26 mouse cellular contexts compared by ENCODE assay signal in genomic region chr11:88367501-88367900, GRCm38 (mm10).
DNase-seq lines count a peak whose midpoint lies in the region; ATAC-seq and TF ChIP-seq lines count a peak whose summit lies in the region.
"Had no signal": no experiment of that assay in that cellular context is flagged by ENCODE, and none has a peak within 500 bp of the region (broad histone marks: within the 10 kb centered on the region; RNA-seq: fewer than 3 reads in every experiment).

No protein-coding gene starts in this region.

- TF ChIP-seq CTCF in lung, adult 2 months (IDR thresholded peaks at IDR 0.05; ENCODE audit: insufficient read depth, low read length), result no peak

- TF ChIP-seq POLR2A in lung, adult 2 months (IDR thresholded peaks at IDR 0.05; ENCODE audit: borderline replicate concordance, extremely low read depth, low read depth, low read length), result no peak

- no peak for ATAC-seq in midbrain, embryonic 16.5 days
- ATAC-seq in liver, embryonic 13.5 days (ENCODE audit: low read depth), result peak; percentile 87
- ATAC-seq in megakaryocyte-erythroid progenitor cell, adult 5-6 weeks (replicated peaks; ENCODE audit: low FRiP score, low TSS enrichment, poor library complexity, severe bottlenecking), result peak; percentile 82
- ATAC-seq: CD4-positive, CD25-positive, alpha-beta regulatory T cell, adult 4 months; forebrain, embryonic 15.5 days; midbrain, embryonic 13.5 days had no signal

- DNase-seq in midbrain, embryonic 10.5 days (ENCODE audit: low spot score), result no peak
- peak; percentile 13 for DNase-seq in c-Kit-positive CD71-positive TER-119-positive erythroid progenitor cells, embryonic 14.5 days (ENCODE audit: low spot score)
- DNase-seq in liver, embryonic 13.5 days, result peak; percentile 46
- DNase-seq in gastrocnemius, adult 8-10 months (ENCODE audit: low spot score in 2 of 2), result no peak
- no peak for DNase-seq in lung, adult 2 months
- DNase-seq: adrenal gland, adult 2 months; cerebellum, adult 8-10 months; cerebellum, postnatal 36 days; gastrocnemius, postnatal 25 days; heart, adult 18-20 months; heart, postnatal 14 days; kidney, adult 2 months; kidney, postnatal 10 days; layer of hippocampus, postnatal 36 days; lung, postnatal 4 days; right cerebral cortex, postnatal 14 days had no signal

- H3K27me3 ChIP-seq in midbrain, embryonic 10.5 days (ENCODE audit: low read depth, poor library complexity, severe bottlenecking), result no peaks in the 10 kb centered on the region
- no peaks in the 10 kb centered on the region for H3K27me3 ChIP-seq in midbrain, embryonic 16.5 days (ENCODE audit: control insufficient read depth, insufficient read depth, low read depth, low read length)
- H3K27me3 ChIP-seq in liver, embryonic 13.5 days, result no peaks in the 10 kb centered on the region
- H3K27me3 ChIP-seq: forebrain, embryonic 15.5 days; heart, embryonic 13.5 days; hindbrain, embryonic 15.5 days; limb, embryonic 13.5 days; lung, embryonic 15.5 days; midbrain, embryonic 13.5 days had no signal

- H3K9me3 ChIP-seq in midbrain, embryonic 10.5 days (replicated peaks), result no peaks in the 10 kb centered on the region
- H3K9me3 ChIP-seq in midbrain, embryonic 16.5 days (replicated peaks; ENCODE audit: control insufficient read depth, low read length, poor library complexity, severe bottlenecking), result no peaks in the 10 kb centered on the region
- no peaks in the 10 kb centered on the region for H3K9me3 ChIP-seq in liver, embryonic 13.5 days (replicated peaks)
- H3K9me3 ChIP-seq: forebrain, embryonic 15.5 days; heart, embryonic 13.5 days; hindbrain, embryonic 15.5 days; limb, embryonic 13.5 days; lung, embryonic 15.5 days; midbrain, embryonic 13.5 days had no signal

- H3K36me3 ChIP-seq in midbrain, embryonic 10.5 days, result peaks cover 91% of the 10 kb centered on the region
- no peaks in the 10 kb centered on the region for H3K36me3 ChIP-seq in midbrain, embryonic 16.5 days (ENCODE audit: control insufficient read depth, insufficient read depth, low read length)
- H3K36me3 ChIP-seq in liver, embryonic 13.5 days, result 0 out of 2 replicates have a peak, but pooled peaks cover 3% of the 10 kb centered on the region
- H3K36me3 ChIP-seq: hindbrain, embryonic 15.5 days had no signal

- no peak overlapping the region for H3K4me2 ChIP-seq in midbrain, embryonic 16.5 days (ENCODE audit: low read length)
- H3K4me2 ChIP-seq in liver, embryonic 13.5 days, result no peak overlapping the region; the same call in 1 of the 2 replicates
- H3K4me2 ChIP-seq: forebrain, embryonic 15.5 days; heart, embryonic 13.5 days; hindbrain, embryonic 15.5 days; limb, embryonic 13.5 days; lung, embryonic 15.5 days; midbrain, embryonic 13.5 days had no signal

- H3K4me3 ChIP-seq in midbrain, embryonic 10.5 days, result no peak overlapping the region
- no peak overlapping the region for H3K4me3 ChIP-seq in midbrain, embryonic 16.5 days (ENCODE audit: low read depth, low read length)
- H3K4me3 ChIP-seq in liver, embryonic 13.5 days (replicated peaks), result no peak overlapping the region
- H3K4me3 ChIP-seq in lung, adult 2 months (replicated peaks; ENCODE audit: extremely low read depth, low read depth, low read length), result no peak overlapping the region
- H3K4me3 ChIP-seq: forebrain, embryonic 15.5 days; heart, embryonic 13.5 days; hindbrain, embryonic 15.5 days; limb, embryonic 13.5 days; lung, embryonic 15.5 days; midbrain, embryonic 13.5 days had no signal

- 89% methylated on average over 4 of the region's 4 CpGs for WGBS in midbrain, embryonic 10.5 days
- 77% methylated on average over 4 of the region's 4 CpGs for WGBS in midbrain, embryonic 16.5 days
- 19% methylated on average over 4 of the region's 4 CpGs for WGBS in liver, embryonic 13.5 days (ENCODE audit: insufficient replicate concordance)
- WGBS in lung, adult 2 months, result 81% methylated on average over 4 of the region's 4 CpGs

- H3K4me1 ChIP-seq in midbrain, embryonic 10.5 days, result peaks cover 26% of the 10 kb centered on the region
- H3K4me1 ChIP-seq in midbrain, embryonic 16.5 days (ENCODE audit: control insufficient read depth, insufficient read depth, low read length), result no peaks in the 10 kb centered on the region
- H3K4me1 ChIP-seq in liver, embryonic 13.5 days (replicated peaks), result peaks cover 40% of the 10 kb centered on the region
- H3K4me1 ChIP-seq in lung, adult 2 months (ENCODE audit: control insufficient read depth, insufficient read depth, low read length), result no peaks in the 10 kb centered on the region
- H3K4me1 ChIP-seq: limb, embryonic 13.5 days had no signal

- H3K27ac ChIP-seq in midbrain, embryonic 10.5 days (replicated peaks), result peak overlapping the region; percentile 66; the same call in 1 of the 2 replicates
- no peak overlapping the region for H3K27ac ChIP-seq in midbrain, embryonic 16.5 days (ENCODE audit: low read length)
- no peak overlapping the region for H3K27ac ChIP-seq in liver, embryonic 13.5 days
- H3K27ac ChIP-seq: forebrain, embryonic 15.5 days; heart, embryonic 13.5 days; hindbrain, embryonic 15.5 days; limb, embryonic 13.5 days; lung, embryonic 15.5 days; stomach, postnatal 0 days had no signal

- H3K9ac ChIP-seq in midbrain, embryonic 16.5 days (ENCODE audit: low read depth, low read length), result no peak overlapping the region
- H3K9ac ChIP-seq in liver, embryonic 13.5 days, result no peak overlapping the region
- H3K9ac ChIP-seq: forebrain, embryonic 15.5 days; heart, embryonic 13.5 days; hindbrain, embryonic 15.5 days; limb, embryonic 13.5 days; lung, embryonic 15.5 days; midbrain, embryonic 13.5 days had no signal

Comparison
In these comparisons a context has a peak if more than half of its experiments do, and no peak if none do; other contexts are left out.
1. DNase-seq: peak in c-Kit-positive CD71-positive TER-119-positive erythroid progenitor cells, embryonic 14.5 days (single experiment) and liver, embryonic 13.5 days (single experiment); none in midbrain, embryonic 10.5 days (single experiment), gastrocnemius, adult 8-10 months (0 of 2) and lung, adult 2 months (single experiment).